Mouse (Mus musculus) intestine, postnatal 0 days (tissue): ENCODE measurements around the gene Tor1a. TPM values are rescaled to one million over a fixed set of nuclear protein-coding genes. Genes with fewer than 3 reads are reported as not detected.
"Not testable (repeated sequence)": the region's sequence is repeated elsewhere in the genome, so short reads cannot be mapped to it uniquely, and the experiment has no call there.

Experiments used
- ATAC-seq: fragments of 200-750 bp; cut with Nextera tagmentation; 2 replicates; pipeline ENCODE4 v1.8.0; 2017; ENCODE audit warnings: mild to moderate bottlenecking, moderate TSS enrichment, moderate library complexity
- H3K27ac ChIP-seq: fragments of 300-500 bp; sonication (generic); 2 replicates; pipeline ENCODE4 v1.5.1; 2014; ENCODE audit warnings: mild to moderate bottlenecking, low read depth, low read length, moderate library complexity
- H3K27me3 ChIP-seq: fragments of 300-500 bp; sonication (generic); replicated peaks from 2 replicates; pipeline ENCODE4 v1.6.1; 2014; ENCODE audit warnings: low read length, mixed read lengths; ENCODE audit not compliant: control insufficient read depth, insufficient read depth
- H3K36me3 ChIP-seq: fragments of 300-500 bp; sonication (generic); 2 replicates; pipeline ENCODE4 v1.6.1; 2014; ENCODE audit warnings: mild to moderate bottlenecking, moderate library complexity; ENCODE audit not compliant: control insufficient read depth, insufficient read depth
- H3K4me1 ChIP-seq: fragments of 300-500 bp; sonication (generic); replicated peaks from 2 replicates; pipeline ENCODE4 v1.6.1; 2014; ENCODE audit warnings: antibody characterized with exemption, low read length, mixed read lengths; ENCODE audit not compliant: control insufficient read depth, insufficient read depth
- H3K4me2 ChIP-seq: fragments of 300-500 bp; sonication (generic); replicated peaks from 2 replicates; pipeline ENCODE4 v1.6.1; 2014; ENCODE audit warnings: low read depth, mild to moderate bottlenecking, moderate library complexity
- H3K4me3 ChIP-seq: fragments of 300-500 bp; sonication (generic); 2 replicates; pipeline ENCODE4 v1.5.1; 2014; ENCODE audit warnings: low read depth, low read length
- H3K9ac ChIP-seq: fragments of 300-500 bp; sonication (generic); 2 replicates; pipeline ENCODE4 v1.6.1; 2014; ENCODE audit warnings: mild to moderate bottlenecking, low read depth, low read length
- H3K9me3 ChIP-seq: fragments of 300-500 bp; sonication (generic); 2 replicates; pipeline ENCODE4 v1.6.1; 2016; ENCODE audit warnings: mixed run types; ENCODE audit not compliant: control insufficient read depth
- CTCF ChIP-seq: sonication (generic); IDR thresholded peaks from 2 replicates; pipeline ENCODE4 v1.5.1; 2016; ENCODE audit warnings: low read depth, mild to moderate bottlenecking, control low read depth, antibody characterized with exemption, moderate library complexity
- WGBS: fragments of 180-500 bp; shearing (Covaris S2); extraction: QIAGEN DNeasy Blood & Tissue Kit; methylation state at CpG from one replicate; pipeline ENCODE4 v1.1.7; 2014; 5-methylcytosine and 5-hydroxymethylcytosine counted together
- polyA plus RNA-seq: library from polyadenylated mRNA; unstranded; fragments of >200 nt; fragmentation: Nextera tagmentation; extraction: Ambion mirVana; gene quantifications from 2 replicates; pipeline ENCODE4 v1.2.1, GENCODE M21; 2015

The Tor1a gene
- polyA plus RNA-seq, 1 experiment from 2014 or later: 95.4 TPM

DNA sequence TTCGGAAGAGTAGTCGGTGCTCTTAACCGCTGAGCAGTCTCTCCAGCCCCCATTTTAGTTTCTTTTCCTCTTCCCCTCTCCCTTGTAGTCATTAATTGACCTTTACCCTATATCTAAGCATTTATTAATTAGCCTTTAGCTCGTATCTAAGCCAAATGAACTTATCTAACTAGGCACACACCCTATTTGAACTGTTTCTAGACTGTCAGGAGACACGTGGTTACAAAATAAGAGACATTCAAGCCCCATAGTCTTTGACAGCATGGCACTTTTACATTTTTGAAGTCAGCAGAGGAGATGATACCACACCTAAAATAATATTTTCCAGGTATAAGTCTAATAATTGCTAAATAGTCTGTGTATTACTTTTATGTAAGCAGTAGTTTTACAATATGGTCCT, 26.1 kb downstream of the Tor1a start:
- Histone ChIP-seq H3K27me3 (no peaks in the 10 kb centered on the region), H3K36me3 (no peaks in the 10 kb centered on the region), H3K4me3 (no peak overlapping the region), H3K27ac (no peak overlapping the region), H3K9ac (no peak overlapping the region), H3K9me3 (no peaks in the 10 kb centered on the region), H3K4me1 (no peaks in the 10 kb centered on the region), H3K4me2 (no peak overlapping the region)
- WGBS: 70% methylated on average over 5 of the region's 5 CpGs
- ATAC-seq: no peak
- TF ChIP-seq CTCF: no peak

DNA sequence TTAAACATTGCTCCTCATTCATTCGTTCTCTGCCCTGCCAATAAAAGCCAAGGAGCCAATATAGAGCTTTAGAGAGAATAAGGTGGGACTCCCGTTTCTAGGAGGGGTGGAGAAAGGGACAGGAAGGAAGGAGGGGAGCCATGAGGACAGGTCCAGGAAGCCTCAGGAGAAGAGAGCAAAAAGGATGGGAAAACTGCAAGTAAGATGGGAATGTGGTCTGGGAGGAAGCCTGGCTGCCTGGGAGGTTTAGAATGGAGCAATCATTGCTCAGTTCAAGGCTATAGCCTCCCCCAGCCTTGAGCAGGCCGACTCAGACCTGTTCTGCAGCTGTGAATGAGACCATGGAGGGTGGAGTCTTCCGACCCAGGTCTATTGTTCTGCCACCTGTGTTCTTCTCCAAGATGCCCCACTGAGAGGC, 29.1 kb downstream of the Tor1a start:
- H3K27me3 ChIP-seq: no peaks in the 10 kb centered on the region
- ATAC-seq: no peak
- no peak overlapping the region for H3K4me3 ChIP-seq
- H3K36me3 ChIP-seq: no peaks in the 10 kb centered on the region
- no peak overlapping the region for H3K27ac ChIP-seq
- no peak for TF ChIP-seq CTCF
- no peak overlapping the region for H3K9ac ChIP-seq
- 33% methylated on average over 4 of the region's 4 CpGs for WGBS
- H3K4me2 ChIP-seq: no peak overlapping the region
- no peaks in the 10 kb centered on the region for H3K9me3 ChIP-seq
- H3K4me1 ChIP-seq: no peaks in the 10 kb centered on the region

- WGBS: 57% methylated on average over 8 of the region's 8 CpGs
- Histone ChIP-seq H3K27me3 (no peaks in the 10 kb centered on the region), H3K9ac (no peak overlapping the region), H3K36me3 (no peaks in the 10 kb centered on the region), H3K4me1 (no peaks in the 10 kb centered on the region), H3K4me2 (no peak overlapping the region), H3K9me3 (no peaks in the 10 kb centered on the region), H3K27ac (no peak overlapping the region), H3K4me3 (no peak overlapping the region)
- TF ChIP-seq CTCF: no peak
- ATAC-seq: no peak
Measured at GRCm38 (mm10) chr2:30937731-30938130, 30.0 kb downstream of the Tor1a start.

DNA sequence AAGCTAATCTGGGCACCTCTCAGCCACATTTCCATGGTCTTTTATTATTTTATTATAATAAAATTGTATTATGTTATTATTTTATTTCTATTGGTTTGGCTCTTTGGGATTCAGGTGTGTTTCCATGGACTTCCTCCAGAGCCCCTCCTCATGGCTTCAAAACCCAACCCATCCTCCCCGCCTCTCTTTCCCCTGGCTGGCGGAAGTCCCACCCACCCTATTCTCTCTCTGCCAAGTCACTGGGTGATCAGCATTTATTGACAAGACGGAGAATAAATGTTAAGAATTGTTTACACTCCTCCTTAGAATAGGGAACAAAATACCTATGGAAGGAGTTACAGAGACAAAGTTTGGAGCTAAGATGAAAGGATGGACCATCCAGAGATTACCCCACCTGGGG, 30.9 kb downstream of the Tor1a start:
- no peak for ATAC-seq
- WGBS: 74% methylated on average over 3 of the region's 3 CpGs
- no peak overlapping the region for H3K4me2 ChIP-seq
- H3K27ac ChIP-seq: no peak overlapping the region
- H3K4me3 ChIP-seq: no peak overlapping the region
- no peaks in the 10 kb centered on the region for H3K4me1 ChIP-seq
- H3K27me3 ChIP-seq: no peaks in the 10 kb centered on the region
- H3K9me3 ChIP-seq: no peaks in the 10 kb centered on the region
- TF ChIP-seq CTCF: no peak
- H3K36me3 ChIP-seq: no peaks in the 10 kb centered on the region
- H3K9ac ChIP-seq: no peak overlapping the region

- no peak overlapping the region for H3K4me2 ChIP-seq
- ATAC-seq: no peak
- 21% methylated on average over 7 of the region's 7 CpGs for WGBS
Measured at GRCm38 (mm10) chr2:30933917-30934450, 33.7 kb downstream of the Tor1a start.

DNA sequence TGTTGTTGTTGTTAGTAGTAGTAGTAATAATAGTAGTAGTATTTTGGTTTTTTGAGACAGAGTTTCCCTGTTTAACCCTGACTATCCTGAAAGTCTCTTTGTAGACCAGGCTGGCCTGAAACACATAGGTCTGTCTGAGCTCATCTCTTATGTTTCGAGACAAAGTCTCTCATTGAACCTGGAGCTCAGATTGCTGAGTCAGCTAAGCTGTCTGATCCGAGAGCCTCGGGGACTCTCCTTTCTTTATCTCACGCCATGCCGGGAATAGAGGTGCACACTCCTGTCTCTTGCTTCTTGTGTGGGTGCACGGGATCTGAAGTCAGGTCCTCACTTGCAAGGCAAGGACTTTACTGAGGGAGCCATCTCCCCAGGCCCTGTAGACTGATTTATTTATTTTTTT, 34.7 kb downstream of the Tor1a start:
- Histone ChIP-seq H3K4me2 (no peak overlapping the region), H3K27me3 (no peaks in the 10 kb centered on the region), H3K4me1 (0 out of 2 replicates have a peak, but pooled peaks cover 4% of the 10 kb centered on the region), H3K9ac (no peak overlapping the region), H3K4me3 (no peak overlapping the region), H3K9me3 (no peaks in the 10 kb centered on the region), H3K27ac (no peak overlapping the region), H3K36me3 (no peaks in the 10 kb centered on the region)
- ATAC-seq: no peak
- TF ChIP-seq CTCF: no peak
- WGBS: 75% methylated on average over 6 of the region's 6 CpGs

More at GRCm38 (mm10) chr2:30933917-30934450, 33.7 kb downstream of the Tor1a start:
- Histone ChIP-seq H3K9me3 (no peaks in the 10 kb centered on the region), H3K4me1 (0 out of 2 replicates have a peak, but pooled peaks cover 4% of the 10 kb centered on the region), H3K36me3 (no peaks in the 10 kb centered on the region), H3K27ac (no peak overlapping the region), H3K27me3 (no peaks in the 10 kb centered on the region), H3K9ac (no peak overlapping the region), H3K4me3 (no peak overlapping the region)
- peak; percentile 94 for TF ChIP-seq CTCF

DNA sequence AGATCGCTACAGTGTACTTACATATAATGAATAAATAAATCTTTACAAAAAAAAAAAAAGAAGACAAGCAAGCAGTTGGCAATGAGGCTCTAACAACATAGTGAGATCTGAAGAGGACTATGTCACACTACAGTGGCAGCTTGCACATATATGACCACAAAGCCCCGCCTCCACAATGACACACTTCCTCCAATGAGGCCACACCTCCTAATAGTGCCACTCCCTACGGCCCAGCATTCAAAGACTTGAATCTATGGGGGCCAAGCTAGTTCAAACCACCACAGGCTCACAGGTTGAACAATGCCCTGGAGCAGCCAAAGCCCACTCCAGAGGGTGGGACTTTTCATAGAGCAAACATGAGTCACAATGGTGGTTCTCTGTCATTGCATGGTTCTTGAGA, 35.8 kb downstream of the Tor1a start:
- no peak for TF ChIP-seq CTCF
- Histone ChIP-seq H3K27ac (no peak overlapping the region), H3K27me3 (no peaks in the 10 kb centered on the region), H3K9ac (no peak overlapping the region), H3K4me3 (no peak overlapping the region), H3K36me3 (no peaks in the 10 kb centered on the region), H3K4me1 (0 out of 2 replicates have a peak, but pooled peaks cover 4% of the 10 kb centered on the region), H3K9me3 (no peaks in the 10 kb centered on the region), H3K4me2 (no peak overlapping the region)
- no peak for ATAC-seq
- 80% methylated on average over 3 of the region's 3 CpGs for WGBS

DNA sequence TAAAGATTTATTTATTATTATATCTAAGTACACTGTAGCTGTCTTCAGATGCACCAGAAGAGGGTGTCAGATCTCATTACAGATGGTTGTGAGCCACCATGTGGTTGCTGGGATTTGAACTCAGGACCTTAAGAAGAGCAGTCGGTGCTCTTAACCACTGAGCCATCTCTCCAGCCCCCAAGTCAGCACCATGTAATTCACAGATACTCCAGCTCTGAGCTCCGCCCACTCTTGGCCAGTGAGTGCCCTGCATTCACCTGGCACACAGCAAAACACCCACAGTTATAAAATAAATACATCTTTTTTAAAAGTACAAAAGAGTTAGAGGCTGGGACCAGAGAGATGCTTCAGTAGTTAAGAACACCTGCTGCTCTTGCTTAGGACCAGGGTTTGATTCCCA, 36.9 kb downstream of the Tor1a start:
- H3K4me1 ChIP-seq, H3K9me3 ChIP-seq, H3K27ac ChIP-seq, H3K4me3 ChIP-seq, H3K36me3 ChIP-seq, H3K9ac ChIP-seq, H3K27me3 ChIP-seq, H3K4me2 ChIP-seq, ATAC-seq: not testable (repeated sequence)
- WGBS: 92% methylated on average over 2 of the region's 2 CpGs
